Mouse (Mus musculus) T-helper 1 cell (primary cell): Measurements from ENCODE around the gene Rbfox1.

Source experiments
- in situ Hi-C: fragments of 300-600 bp; cut with MboI, MseI; formaldehyde crosslinking; loops from one replicate; pipeline ENCODE4 v1.15.1; 2025; ENCODE audit warnings: high pct_unique_total_duplicates

Rbfox1 gene

DNA sequence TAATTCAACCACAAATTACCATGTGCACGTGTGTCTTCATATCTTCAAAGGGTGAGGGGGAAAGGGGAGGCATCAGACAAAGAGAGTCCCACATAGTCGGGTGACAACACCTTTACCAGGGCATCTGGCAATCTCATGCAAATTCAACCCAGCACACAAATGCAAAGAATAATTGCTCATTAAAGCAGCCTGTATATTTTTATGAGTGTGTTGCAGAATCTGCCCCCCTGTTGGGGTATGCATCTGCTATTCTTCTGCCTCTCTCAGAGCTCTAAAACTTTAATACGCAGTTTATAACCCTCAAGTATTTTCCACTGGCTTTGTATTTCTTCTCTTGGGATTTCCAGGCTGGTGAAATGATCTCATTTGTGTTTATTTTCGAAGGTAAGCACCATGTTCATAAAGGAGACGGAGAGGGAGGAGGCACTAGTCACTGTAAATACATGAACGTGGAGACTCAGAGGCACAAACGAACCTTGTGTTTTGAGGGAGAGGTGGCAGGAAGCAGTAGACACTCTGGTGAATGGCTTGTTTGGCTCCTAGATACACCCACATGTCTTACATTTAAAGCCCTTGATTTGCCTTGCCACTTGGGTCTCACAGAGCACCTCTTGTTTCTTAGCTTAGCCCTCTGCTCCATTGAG, 1462.5 kb downstream of the Rbfox1 start:
- in situ Hi-C loops, result no loop called here

DNA sequence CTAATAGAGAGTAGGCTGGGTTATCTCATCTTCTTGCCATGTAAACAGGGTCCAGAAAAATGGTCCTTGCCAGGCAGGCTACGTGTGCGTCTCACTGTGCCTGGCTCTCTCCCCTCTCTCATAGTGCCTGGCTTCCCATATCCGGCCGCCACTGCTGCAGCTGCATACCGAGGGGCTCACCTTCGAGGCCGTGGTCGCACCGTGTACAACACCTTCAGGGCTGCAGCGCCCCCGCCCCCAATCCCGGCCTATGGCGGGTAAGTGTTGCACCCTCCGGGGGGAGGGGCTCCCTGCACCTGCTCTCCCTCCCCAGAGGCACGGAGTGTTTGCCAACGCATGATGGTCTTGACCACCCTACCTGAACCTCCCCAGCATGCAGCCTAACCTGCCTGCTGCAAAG, 1467.7 kb downstream of the Rbfox1 start:
- in situ Hi-C loops, result no loop called here

DNA sequence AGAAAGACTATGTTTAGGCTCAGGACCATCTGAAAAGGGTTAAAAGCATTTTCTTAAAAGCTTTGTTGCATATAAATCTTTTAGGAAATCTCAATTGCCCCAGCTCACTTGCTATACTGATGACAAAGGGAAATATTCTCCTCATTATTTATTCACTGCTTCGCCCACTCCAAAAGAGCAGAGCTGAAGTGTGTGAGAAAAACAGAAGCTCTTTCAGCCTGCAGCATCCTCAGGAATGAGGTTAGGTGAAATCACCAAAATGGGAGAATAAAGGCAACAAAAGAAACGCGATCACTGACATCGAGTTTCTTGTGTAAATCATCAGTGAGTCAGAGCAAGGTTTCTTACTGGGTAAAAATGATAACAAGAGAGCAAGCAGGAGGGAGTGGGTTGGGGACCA, 1469.0 kb downstream of the Rbfox1 start:
- in situ Hi-C loops, result no loop called here

DNA sequence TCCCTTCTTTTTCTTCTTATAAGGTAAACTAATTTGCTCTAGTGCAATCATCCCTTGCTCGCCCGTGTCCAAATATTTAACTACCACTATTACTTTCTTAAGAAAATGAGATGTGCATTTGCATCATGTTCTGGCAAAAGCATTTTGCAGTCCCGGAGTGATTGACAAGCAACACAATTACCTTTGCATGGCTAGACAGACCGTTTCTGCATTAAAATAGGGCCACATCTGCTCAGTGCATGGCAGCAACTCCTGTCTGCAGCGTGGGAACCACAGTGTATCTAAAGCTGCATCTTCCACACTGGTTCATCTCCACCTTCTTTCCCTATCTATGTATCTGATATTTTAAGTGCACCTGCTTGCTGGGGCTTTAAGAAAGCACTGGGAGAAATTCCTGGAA, 1473.9 kb downstream of the Rbfox1 start:
- in situ Hi-C loops, result no loop called here

GRCm38 (mm10) chr16:7360706-7361105, 1475.6 kb downstream of the Rbfox1 start:
- in situ Hi-C loops, result no loop called here

- in situ Hi-C loops, result no loop called here
These were observed 1480.7 kb downstream of the Rbfox1 start for GRCm38 (mm10) chr16:7365878-7366277.

DNA sequence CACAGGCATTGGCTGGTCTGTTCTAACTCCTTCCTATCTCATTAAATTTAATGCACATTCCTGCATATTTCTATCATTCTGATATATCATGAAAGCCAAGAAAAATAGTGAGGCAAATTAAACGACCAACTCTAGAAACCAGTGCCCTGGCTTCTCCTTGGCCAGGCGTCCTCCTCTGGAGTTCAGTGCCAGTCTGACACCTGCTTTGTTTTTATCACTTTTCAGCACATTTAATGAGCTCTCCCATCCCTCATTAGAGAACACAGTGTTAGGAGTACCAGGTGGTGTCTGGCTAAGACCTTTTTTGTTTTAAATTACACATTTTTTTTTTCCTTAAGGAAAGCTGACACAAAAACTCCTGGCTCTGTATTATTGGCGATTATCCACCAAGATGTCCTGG, 1489.0 kb downstream of the Rbfox1 start:
- in situ Hi-C loops, result no loop called here

GRCm38 (mm10) chr16:7374674-7375073, 1489.5 kb downstream of the Rbfox1 start:
- in situ Hi-C loops, result no loop called here

- in situ Hi-C loops, result no loop called here
These were observed 1510.9 kb downstream of the Rbfox1 start for GRCm38 (mm10) chr16:7396101-7396500.

- in situ Hi-C loops, result no loop called here
These were observed 1519.8 kb downstream of the Rbfox1 start for GRCm38 (mm10) chr16:7404766-7405492.

DNA sequence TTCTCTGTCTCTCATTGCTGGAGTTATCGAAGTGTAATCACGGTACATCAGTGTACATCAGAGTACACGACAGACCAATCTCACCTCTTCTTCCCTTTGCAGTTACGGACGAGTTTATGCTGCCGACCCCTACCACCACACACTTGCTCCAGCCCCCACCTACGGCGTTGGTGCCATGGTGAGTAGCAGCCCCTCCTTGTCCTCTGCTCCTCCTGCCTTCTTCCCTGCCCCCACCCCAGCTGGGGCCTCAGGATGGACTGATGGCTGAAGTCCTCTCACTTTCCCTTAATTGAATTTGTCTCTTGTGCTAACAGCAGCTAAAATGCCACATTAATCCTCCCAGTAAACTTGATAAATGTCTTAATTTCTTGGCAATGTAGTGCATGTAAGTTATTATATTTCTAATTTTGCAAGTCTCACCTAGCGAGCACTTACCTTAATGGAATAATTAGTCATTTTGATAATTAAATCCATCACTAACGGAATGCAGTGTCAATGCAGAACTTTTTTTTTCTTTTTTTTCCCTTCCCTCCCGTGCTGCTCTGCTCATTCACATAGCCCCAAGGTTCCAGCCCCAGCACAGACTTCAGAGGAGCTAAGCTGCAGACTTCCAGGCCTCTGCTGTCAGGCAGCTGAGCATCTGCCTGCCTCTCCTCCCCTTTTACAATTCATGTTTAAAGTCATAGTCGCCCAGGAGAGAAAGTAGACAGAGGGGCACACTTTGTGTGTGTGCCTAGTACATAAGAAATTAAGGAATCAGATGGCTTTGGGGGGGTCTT, 1522.9 kb downstream of the Rbfox1 start:
- in situ Hi-C loops, result no loop called here

GRCm38 (mm10) chr16:7419655-7420281, 1534.6 kb downstream of the Rbfox1 start:
- in situ Hi-C loops, result no loop called here

DNA sequence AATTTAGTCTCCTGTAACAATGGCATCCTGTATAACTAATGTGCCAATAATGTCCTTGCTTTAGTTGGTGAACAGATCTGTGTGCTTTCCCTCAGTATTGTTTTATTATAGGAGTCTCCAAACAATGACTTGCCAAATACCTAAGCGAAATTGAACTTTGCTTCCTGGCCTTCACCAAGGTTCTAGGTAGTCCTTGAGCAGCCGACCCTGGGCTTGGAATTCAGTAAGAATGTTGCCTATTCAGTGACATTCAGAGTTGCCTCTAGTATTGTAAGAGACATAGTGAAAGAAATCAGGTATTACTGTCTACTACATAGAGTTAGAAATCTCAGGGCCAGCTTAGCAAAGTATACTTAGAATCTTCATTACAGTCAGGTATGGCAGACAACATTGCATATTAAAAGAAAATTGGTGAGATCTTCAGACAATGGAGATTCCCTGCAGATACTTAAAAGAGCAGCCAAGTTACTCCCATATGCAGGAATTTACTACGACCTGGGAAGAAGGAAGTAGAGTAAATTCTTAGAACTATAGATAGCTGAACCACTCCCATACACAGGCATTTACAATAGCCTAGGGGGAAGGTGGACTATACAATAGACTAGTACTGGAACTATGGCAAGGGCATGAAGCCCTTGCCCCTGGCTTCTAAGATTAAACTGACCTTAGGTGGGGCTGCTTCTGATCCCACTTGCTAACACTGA, 1540.4 kb downstream of the Rbfox1 start:
- in situ Hi-C loops, result no loop called here

- in situ Hi-C loops, result no loop called here
These were observed 1548.1 kb downstream of the Rbfox1 start for GRCm38 (mm10) chr16:7433296-7433695.

- in situ Hi-C loops, result no loop called here
These were observed 1561.7 kb downstream of the Rbfox1 start for GRCm38 (mm10) chr16:7446791-7447290.

- in situ Hi-C loops, result no loop called here
These were observed 1562.8 kb downstream of the Rbfox1 start for GRCm38 (mm10) chr16:7447718-7448649.

GRCm38 (mm10) chr16:7451193-7451592, 1566.0 kb downstream of the Rbfox1 start:
- in situ Hi-C loops, result no loop called here

- in situ Hi-C loops, result no loop called here
These were observed 1572.4 kb downstream of the Rbfox1 start for GRCm38 (mm10) chr16:7457571-7457970.
